Mouse (Mus musculus) layer of hippocampus, postnatal 36 days (tissue): ENCODE results near the gene Cfl2. TPM values are rescaled to one million over a fixed set of nuclear protein-coding genes. Genes with fewer than 3 reads are reported as not detected.
"Not testable (repeated sequence)": the region's sequence is repeated elsewhere in the genome, so short reads cannot be mapped to it uniquely, and the experiment has no call there.

ENCODE experiments used
- DNase-seq, 2 experiments: peaks; one replicate each; pipeline ENCODE4 v3.0.0; 2022
- total RNA-seq, 2 experiments: library from RNA; stranded (reverse); gene quantifications; 2 replicates each; pipeline ENCODE4 v1.2.3; 2021

Cfl2 gene
- total RNA-seq, result 100 to 1,000 TPM in 1 of 2 experiments, 10 to 100 TPM in 1; 94.3 to 101 TPM

DNA sequence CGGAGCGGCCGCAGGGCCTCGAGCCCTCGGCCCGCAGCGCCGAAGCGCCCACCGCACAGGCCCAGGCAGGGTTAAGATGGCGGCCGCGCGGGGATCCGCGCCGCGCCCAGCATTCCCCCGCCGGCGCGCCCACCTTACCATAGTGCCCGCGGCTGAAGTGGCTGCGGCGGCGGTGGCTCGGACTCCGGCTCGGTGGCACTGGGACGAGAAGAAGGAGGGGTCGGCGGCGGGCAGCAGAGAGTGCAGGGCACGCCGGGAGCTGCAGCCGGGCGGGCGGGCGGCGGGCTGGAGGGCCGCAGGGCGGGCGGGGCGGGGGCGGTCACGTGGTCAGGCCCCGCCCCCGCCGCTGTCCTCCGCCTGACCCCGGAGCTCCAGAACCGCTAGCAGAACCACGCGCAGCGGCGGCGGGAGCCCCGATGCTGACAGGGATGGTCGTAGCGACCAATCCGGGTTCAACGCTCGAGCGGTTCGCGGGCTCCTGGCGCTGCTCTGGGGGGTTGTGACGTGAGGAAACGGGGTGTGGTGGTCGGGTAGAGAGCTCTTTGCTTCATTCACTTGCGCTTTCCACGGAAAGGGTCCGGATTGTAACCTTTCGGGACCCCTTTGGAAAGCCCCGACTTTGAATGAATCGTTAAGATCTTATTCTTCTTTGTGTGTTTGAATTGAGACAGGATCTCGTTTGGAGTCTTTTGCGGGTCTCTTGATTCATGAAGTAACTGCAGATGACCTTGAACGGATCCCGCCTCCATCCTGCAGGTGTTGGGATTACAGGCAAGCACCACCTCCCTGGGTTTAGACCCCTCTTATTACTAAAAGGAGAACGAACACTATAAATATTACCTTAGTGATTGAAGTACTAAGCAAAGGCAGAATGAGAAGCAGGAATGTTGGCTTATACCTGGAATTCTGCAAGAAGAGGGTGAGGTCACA, at the start of gene Cfl2:
Gene Cfl2 (minus strand): TSS at position 272 of the 930 bp plus-strand sequence.
- DNase-seq, result peak; percentile 79 to 81

DNA sequence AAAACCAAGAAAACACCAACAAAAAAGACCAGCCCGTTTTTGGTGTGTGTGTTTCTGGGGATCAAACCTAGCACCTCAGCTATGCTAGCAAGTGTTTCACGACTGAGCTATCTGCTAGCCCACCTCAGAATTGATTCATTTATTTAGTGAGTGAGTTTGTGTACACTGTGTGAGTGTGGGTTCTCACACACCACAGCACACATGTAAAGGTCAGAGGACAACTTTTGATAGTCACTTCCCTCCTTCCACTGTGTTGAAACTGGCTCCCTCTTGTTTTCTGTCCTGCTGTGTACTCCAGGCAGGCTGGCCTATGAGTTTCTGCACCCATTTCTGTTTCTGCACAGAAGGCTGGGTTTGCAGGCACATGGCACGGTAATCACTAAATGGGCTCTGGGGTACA, 47.7 kb upstream of the Cfl2 start:
- DNase-seq, result no peak

DNA sequence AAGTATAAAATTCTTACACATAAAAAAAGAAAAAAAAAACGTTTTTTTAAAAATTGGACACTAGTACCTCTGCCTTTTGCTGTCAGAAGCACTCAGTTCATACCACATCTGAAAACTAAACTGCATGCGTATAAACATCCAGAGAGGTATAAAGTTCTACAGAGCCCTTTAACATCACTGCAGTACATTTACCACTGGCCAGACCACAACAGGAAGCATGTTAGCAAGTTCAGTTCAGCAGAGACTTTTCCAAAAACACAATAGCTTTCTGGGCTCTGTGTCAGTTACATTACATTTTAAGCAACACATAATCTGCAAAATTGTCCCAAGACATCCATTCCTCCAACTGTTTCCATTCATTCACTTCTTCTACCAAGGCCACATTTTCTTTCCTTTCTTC, 29.9 kb upstream of the Cfl2 start:
- not testable (repeated sequence) for DNase-seq

DNA sequence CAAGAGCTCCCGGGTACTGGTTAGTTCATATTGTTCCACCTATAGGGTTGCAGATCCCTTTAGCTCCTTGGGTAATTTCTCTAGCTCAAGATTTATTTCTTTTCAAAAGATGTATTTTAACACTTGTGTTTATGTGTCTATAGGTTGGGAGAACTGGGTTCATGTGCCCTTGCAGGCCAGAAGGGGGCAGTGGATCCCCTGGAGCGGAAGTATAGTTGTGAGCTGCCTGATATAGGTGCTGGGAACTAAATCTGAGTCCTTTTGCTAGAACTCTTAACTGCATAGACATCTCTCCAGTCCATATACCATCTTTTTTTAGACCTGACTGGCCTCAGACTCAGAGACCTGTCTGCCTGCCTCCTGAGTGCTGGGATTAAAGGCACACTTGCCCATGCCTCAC, 27.7 kb upstream of the Cfl2 start:
- no peak for DNase-seq

DNA sequence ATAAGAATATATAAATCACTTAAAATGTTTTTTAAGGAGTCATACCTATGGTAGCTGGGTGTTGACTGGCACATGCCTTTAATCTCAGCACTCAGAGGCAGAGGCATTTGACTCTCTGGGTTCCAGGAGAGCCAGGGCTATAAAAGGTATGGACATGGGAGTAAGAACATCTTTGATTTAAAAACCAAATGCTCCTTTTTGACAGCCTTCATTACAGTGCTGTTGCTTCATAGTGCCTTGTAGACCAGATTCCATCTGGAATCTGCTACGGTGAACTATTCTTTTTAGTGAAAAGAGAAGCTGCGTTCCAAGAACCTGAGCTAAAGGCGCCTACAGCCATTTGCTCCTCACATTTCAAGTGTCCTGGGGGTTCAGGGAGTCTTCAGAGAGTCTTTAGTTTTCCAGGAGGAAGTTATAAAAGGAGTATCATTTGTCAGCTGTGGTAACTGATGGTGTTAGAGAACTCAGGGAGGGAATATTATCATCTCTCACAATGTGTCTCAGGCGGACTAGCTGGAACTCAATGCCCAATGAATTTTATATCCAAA, 25.0 kb upstream of the Cfl2 start:
- DNase-seq, result no peak

DNA sequence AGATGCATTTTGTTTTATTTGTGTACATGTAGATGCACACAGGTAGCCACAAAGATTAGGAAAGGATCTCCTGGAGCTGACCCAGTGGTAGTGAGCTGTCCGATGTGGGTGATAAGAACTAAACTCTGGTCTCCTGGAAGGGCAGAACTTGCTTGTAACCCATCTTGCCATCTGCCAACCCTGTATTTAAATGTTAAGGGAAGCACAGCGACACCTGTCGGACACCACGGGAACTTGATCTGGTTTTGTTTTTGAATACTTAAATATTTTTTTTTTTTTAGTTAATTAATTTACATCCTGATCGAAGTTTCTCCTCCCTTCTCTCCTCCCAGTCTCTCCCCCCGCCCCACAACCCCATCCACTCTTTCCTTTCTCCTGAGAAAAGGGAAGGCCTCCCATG, 17.0 kb upstream of the Cfl2 start:
- peak in 1 of 2 experiments; percentile 28 for DNase-seq

DNA sequence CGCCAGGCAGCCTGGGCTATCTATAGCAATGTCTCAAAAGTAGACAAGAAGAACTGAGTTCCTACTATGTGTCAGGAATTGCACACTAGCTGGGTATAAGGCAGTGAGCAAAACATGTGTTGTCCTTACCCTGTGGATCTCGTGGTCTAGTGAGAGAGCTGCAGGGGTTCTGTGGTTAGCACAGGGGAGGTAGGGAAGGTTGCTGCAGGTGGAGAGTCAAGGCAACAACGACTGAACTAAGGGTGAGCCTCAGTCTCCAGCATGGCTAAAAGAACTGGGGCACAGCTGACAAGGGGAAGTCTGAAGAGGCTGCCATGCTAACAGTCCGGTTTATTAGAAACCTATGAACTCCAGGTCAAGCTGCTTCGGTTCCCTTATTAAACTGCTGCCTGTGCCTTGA, 16.5 kb upstream of the Cfl2 start:
- DNase-seq, result no peak

DNA sequence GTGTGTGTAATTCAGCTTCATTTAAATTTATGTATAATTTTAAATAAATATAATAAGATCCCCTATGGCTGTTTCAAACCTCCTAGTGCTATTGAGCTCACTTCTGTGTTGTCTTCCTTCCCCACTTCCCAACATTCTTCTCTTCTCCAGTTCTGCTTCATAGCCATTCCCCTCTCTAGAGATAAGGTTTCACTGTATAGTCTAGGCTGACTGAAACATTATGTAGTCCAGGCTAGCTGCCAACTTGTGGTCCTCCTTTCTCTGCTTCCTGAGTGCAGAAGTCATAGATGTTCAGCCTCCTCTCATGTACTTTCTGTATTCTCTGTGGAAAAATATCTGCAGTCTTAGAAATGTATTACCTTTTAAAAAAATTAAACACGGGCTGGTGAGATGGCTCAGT, 15.2 kb upstream of the Cfl2 start:
- DNase-seq, result no peak

DNA sequence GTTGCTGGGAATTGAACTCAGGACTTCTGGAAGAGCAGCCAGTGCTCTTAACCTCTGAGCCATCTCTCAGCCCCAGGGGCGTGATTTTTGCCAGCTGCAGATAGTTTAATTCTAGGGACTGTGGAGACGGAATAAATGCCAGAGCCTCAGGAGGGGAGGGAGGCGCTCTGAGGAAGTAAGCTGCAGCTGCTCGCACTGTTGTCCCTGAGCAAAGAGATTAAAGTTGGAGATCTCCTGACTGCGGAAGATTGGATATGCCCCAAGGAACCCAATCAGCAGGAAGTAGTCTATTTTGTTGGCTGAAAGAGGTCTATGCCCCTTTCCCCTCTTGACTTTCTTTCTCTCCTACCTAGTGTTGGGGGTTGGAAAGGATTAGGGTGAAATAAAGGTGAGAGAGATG, 14.2 kb upstream of the Cfl2 start:
- no peak for DNase-seq

DNA sequence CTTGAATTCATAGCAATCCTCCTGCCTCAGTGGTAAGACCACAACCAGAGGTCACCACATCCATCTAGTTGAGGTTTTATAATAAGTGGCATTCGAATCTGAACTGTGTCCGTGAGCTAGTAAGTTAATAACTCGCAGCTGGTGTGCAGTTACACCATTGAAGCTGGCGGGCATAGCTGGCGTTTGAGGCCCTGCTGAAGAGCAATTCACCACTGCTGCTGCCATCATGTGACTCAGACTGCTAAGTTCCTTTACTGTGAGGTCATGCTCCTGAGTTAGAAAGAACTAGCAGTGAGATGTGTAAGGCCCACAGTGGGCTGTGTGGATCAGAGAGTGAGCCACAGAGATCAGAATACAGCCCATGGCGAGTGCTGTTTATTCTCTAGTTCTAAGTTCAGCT, 12.0 kb upstream of the Cfl2 start:
- no peak for DNase-seq

DNA sequence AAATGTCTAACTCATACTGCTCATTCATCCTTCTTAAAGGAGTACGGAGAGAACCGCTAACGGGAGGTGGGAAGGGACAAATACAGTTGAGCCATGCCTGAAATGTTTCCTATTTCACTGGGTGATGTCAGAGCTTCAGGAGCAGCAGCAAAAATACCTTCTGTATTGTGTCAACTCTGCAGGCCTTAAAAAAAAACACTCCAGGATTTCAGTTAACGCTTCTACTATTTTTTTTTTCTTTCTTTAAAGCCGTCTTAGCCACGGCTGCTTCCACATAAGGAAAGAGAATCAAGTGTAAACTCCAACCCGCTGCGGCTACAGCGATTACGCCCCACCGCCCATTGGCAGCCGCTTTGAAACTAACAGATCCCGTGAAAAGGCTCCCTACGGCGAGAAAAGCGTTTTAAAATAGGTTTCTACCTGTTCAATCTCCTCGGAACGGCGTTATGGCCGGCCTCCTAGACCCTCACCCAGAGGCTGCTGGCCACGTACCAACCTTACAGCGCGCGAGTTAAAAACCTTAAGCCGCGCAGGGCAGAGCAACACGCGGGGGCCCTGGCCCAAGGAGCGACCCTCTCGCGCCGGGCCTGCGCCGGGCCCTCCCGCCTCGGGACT, 579 bp downstream of the Cfl2 start:
- peak in 1 of 2 experiments; percentile 56 for DNase-seq

DNA sequence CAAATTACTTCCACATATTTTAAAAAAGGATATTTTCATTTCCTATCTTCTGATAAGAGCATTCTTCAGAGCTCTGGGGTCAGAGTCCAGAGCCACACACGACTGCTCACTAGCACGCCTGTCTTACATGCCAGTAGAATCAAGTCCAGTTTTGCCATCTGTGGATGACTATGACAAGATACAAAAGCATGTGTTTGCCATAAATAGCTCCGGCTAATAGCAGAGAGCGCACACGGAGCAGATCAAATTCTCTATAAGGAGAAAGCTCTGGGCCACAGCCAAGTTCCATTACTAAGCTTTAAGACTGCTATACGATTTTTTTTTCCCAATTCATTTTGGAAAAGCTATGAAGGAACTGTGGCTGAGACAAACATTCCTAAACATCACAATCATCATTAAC, 3.1 kb downstream of the Cfl2 start:
- DNase-seq, result no peak

DNA sequence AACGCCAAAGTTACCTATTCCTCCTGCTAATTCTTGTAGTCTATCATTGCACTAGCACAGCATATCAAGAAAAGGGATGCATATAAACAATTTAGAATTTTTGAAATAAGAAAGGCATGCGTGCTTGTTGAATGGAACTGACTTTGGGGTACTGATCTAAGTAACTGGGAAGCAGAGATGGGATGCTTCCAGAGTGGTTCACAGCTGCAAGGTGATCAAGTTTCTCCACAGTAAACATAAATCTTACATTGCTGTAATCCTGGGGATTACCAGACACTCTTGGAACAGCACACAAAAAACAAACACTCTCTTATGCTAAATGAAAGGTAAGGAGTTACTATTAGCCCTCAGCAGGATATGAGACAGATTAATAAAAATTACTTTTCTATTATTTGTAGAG, 12.1 kb downstream of the Cfl2 start:
- no peak for DNase-seq

DNA sequence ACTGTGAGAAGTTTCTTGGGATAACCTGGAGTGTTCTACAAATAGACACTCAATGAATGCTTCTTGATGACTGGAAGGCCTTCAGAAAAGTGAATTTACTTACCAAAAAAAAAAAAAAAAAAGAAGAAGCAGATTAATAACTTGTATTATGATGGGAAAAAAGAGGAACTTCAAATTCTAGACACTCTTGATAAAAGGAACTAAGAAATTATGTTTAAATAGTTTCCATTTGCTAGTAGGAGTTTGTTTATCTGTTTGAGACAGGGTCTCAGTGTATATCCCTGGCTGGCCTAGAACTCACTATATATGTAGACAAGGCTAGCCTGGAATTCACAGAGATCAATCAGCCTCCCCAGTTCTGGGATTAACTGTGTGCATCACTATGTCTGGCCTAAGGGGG, 18.3 kb downstream of the Cfl2 start:
- no peak for DNase-seq

DNA sequence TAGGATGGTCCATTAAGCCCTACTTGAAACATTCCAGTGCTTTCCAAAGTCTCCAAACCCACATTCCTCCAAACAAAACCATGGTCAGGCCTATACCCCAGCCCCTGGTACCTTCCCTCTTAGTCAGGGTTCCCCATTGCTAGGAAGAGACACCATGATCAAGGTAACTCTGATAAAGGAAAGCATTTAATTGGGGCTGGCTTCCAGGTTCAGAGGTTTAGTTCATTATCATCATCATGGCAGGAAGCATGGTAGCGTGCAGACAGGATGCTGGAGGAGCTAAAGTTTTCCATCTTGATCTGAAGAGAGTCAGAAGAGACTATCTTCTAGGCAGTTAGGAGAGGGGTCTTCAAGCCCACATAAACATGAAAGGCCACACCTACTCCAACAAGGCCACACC, 21.1 kb downstream of the Cfl2 start:
- DNase-seq, result no peak

DNA sequence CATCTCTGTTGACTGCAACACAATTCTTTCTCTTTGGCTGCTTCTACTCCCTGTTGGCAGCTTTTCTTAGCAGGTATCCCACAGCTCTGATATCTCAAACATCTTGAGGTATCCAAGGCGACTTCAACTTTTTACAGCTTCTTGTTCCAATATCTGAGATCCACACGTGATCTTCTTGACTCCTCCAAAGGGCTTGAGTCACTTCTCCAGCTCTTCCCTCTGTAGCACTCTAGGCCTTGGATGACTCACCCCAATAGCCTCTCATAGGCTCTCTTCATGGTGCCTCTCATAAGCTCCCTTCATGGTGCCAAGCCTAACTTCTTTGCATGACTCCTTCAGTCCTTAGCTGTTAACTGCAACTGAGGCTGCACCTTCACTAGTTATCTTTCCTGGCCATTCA, 22.9 kb downstream of the Cfl2 start:
- DNase-seq, result no peak

DNA sequence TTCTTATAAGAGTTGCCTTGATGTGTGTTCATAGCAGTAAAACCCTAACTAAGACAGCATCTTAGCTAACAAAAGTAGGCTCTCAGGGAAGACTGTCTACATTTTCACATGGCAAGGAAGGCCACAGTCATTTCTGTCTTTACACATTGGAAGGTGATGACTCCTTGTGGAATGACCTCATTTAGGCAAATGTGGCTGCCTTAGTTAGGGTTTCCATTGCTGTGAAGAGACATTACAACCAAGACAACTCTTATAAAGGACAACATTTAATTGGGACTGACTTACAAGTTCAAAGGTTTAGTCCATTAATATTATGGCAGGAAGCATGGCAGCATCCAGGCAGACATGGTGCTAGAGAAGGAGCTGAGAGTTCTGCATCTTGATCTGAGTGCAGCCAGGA, 23.7 kb downstream of the Cfl2 start:
- DNase-seq, result no peak

DNA sequence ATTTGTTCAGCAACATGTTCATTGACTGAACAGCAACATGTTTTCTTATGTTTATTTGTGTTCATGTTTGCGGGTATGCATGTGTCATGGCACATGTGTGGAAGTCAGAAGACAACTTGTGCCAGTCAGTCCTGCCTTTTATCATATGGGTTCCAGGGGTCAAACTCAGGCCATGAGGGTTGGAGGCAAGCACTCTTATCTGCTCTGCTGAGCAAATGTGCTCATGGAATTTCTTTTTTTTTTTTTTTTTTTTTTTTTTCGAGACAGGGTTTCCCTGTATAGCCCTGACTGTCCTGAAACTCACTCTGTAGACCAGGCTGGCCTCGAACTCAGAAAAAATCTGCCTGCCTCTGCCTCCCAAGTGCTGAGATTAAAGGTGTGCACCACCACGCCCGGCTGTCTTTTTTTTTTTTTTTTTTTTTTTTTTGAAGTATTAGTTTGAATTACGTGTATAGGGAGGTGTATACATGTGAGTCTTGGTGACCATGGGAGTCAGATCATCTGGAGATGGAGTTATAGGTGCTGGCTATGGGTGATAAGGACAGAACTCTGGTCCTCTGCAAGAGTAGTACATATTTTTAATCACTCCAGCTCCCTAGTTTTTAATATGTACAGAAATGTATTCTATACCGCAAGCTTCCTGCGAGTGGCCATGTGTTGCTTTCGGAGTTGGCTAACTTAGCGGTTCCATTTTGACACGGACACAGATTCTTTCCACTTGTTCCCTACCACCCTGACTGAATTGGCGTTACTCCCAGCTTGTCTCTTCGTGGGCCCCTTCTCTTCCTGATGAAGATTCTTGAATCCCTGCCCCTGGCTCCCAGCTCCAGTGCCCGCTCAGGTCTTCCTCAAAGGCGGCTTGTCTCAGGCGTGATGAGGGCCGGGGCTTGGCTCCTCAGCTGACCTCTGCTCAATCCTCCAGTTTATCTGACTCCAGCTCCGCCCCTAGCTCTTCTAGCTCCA, 26.8 kb downstream of the Cfl2 start:
- DNase-seq, result no peak

DNA sequence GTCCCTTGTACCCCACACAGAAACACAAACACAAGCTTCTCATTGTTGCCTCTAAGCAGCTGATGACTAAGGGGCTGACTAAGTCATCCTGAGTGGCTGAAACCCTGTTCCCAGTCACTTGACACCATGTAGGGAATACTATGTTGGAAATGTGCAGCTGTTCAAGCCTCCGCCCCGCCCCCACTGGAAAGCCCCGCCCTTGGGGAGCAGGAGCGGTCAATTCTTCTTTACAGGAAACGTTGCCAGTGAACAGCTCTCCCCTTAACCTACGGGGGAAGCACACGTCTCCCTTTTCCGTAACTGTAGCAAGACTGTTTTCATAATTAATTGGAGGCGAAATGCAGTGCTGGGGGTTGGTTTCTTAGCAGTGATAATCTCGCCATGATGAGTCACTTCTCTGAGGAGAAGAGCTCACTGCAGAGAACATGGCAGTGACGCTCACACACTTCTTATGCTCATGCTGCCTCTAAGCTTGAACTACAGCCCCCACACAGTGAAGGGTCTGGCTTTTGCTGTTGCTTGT, 27.7 kb downstream of the Cfl2 start:
- DNase-seq, result peak; percentile 49 to 67

DNA sequence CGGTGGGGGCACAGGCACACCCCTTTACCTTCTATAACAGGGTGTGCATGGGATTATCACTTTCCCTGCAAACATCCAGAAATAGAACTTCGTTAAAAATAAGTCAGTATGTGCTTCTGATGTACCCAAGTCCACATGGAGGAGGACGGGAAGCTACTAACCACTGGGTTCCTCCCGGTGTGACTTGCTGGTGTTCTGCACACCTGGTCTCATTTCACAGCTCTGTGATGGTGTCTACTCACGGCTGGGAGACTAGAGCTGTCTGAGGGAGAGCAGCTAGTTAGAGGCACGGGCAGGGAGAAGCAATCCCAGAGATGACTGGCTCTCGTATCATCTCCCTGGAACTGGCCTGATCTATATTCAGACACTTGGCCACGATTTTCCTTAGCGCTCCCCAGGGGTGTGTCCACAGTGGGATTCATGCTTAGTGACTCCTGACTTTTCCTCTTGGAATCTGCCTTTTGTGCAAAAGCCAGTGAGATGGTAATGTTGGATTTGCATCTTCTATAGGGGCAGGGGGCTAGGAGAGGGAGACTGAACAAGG, 28.7 kb downstream of the Cfl2 start:
- DNase-seq, result no peak

DNA sequence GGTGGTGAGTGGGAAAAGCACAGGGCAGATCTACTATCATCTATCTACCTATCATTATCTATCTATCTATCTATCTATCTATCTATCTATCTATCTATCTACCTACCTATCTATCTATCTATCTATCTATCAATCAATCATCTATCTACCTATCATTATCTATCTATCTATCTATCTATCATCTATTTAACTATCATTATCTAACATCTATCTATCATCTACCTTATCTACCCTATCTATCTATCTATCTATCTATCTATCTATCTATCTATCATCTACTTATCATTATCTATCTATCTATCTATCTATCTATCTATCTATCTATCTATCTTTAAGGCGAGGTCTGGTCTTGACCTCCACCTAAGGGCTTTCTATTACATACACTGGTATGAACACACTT, 30.8 kb downstream of the Cfl2 start:
- not testable (repeated sequence) for DNase-seq

DNA sequence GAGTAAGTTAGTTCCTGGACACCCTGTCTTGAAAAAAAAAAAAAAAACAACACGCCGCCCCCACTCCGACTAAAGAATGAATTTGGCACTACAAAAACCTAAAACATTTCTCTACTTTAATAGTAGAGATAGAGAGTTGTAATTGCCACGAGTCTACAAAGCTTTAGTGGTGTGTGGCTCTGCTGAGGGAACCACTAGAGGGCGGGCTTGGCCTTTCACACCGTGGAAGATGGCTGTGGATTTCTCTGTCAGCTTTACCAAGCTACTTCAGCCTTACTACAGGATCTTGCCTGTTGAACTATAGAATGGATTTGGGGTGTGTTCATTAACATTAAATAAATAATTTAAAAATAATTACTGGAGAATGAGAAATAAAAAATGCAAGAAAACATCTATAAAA, 32.1 kb downstream of the Cfl2 start:
- DNase-seq, result peak; percentile 71 to 76
